Mouse (Mus musculus) gastrocnemius, postnatal 25 days (tissue): Measurements from ENCODE around the gene Ltbp1. TPM values are rescaled to one million over a fixed set of nuclear protein-coding genes. Genes with fewer than 3 reads are reported as not detected.

Experiments used
- DNase-seq: peaks from one replicate; pipeline ENCODE4 v3.0.0; 2022
- total RNA-seq, 2 experiments: library from RNA; stranded (reverse); gene quantifications; 1 replicate in 1 of 2; 2 replicates in 1 of 2; pipeline ENCODE4 v1.2.3; 2021

The Ltbp1 gene
- total RNA-seq, 2 experiments from 2014 or later, result 10.2 to 11.1 TPM

- no peak for DNase-seq
These were observed 231.2 kb downstream of the Ltbp1 start for GRCm38 (mm10) chr17:75236543-75236942.

GRCm38 (mm10) chr17:75237456-75237855 is 232.1 kb downstream of the Ltbp1 start:
- DNase-seq, result no peak

- DNase-seq, result no peak
These were observed 233.3 kb downstream of the Ltbp1 start for GRCm38 (mm10) chr17:75238655-75239054.

GRCm38 (mm10) chr17:75239545-75239944 is 234.2 kb downstream of the Ltbp1 start:
- no peak for DNase-seq

GRCm38 (mm10) chr17:75242086-75242485 is 236.7 kb downstream of the Ltbp1 start:
- DNase-seq, result no peak

GRCm38 (mm10) chr17:75243221-75243620 is 237.9 kb downstream of the Ltbp1 start:
- DNase-seq, result no peak

GRCm38 (mm10) chr17:75244148-75244547 is 238.8 kb downstream of the Ltbp1 start:
- no peak for DNase-seq

GRCm38 (mm10) chr17:75245085-75245484 is 239.7 kb downstream of the Ltbp1 start:
- no peak for DNase-seq

GRCm38 (mm10) chr17:75248632-75249031 is 243.3 kb downstream of the Ltbp1 start:
- no peak for DNase-seq

GRCm38 (mm10) chr17:75250571-75250970 is 245.2 kb downstream of the Ltbp1 start:
- DNase-seq, result no peak

GRCm38 (mm10) chr17:75251094-75251493 is 245.7 kb downstream of the Ltbp1 start:
- no peak for DNase-seq

GRCm38 (mm10) chr17:75252540-75252939 is 247.2 kb downstream of the Ltbp1 start:
- DNase-seq, result no peak

GRCm38 (mm10) chr17:75254909-75255308 is 249.5 kb downstream of the Ltbp1 start:
- DNase-seq, result no peak

- no peak for DNase-seq
These were observed 250.6 kb downstream of the Ltbp1 start for GRCm38 (mm10) chr17:75255967-75256366.

GRCm38 (mm10) chr17:75258427-75258826 is 253.1 kb downstream of the Ltbp1 start:
- no peak for DNase-seq

- no peak for DNase-seq
These were observed 258.1 kb downstream of the Ltbp1 start for GRCm38 (mm10) chr17:75263336-75263990.

- no peak for DNase-seq
These were observed 263.1 kb downstream of the Ltbp1 start for GRCm38 (mm10) chr17:75268506-75268905.

- DNase-seq, result no peak
These were observed 267.1 kb downstream of the Ltbp1 start for GRCm38 (mm10) chr17:75272446-75272845.

GRCm38 (mm10) chr17:75273272-75273671 is 267.9 kb downstream of the Ltbp1 start:
- no peak for DNase-seq

GRCm38 (mm10) chr17:75275302-75275701 is 269.9 kb downstream of the Ltbp1 start:
- DNase-seq, result no peak

- no peak for DNase-seq
These were observed 272.7 kb downstream of the Ltbp1 start for GRCm38 (mm10) chr17:75278106-75278505.

GRCm38 (mm10) chr17:75278561-75278960 is 273.2 kb downstream of the Ltbp1 start:
- no peak for DNase-seq

- DNase-seq, result no peak
These were observed 276.0 kb downstream of the Ltbp1 start for GRCm38 (mm10) chr17:75281345-75281744.

GRCm38 (mm10) chr17:75284876-75285708 is 279.7 kb downstream of the Ltbp1 start:
- DNase-seq, result no peak
